ENCODE assay signal across 8 mouse cellular contexts in the genomic region with DNA sequence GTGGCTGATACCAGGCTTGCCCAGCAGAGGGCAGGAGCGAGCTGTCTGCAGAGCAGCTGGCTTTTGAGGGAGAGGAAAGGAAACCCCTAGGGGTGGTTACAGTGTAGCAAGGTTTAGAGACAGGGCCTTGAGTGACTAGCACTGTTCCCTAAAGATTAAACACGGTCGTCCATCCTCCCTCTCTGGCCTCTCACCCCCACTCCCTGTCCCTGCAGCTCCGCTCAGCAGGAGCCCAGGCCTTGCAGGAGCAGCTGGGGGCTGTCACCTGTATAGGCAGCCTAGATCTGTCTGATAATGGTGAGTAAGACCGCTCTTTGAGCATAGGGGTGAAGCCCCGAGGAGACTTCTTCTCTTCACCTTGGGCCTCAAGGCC. TPM values are rescaled to one million over a fixed set of nuclear protein-coding genes. Genes with fewer than 3 reads are reported as not detected.
A peak's percentile ranks its signal among the peaks of the same experiment; 100 is the strongest.
DNase-seq lines count a peak whose midpoint lies in the region; ATAC-seq lines count a peak whose summit lies in the region.

No protein-coding gene starts in this region.

- H3K36me3 ChIP-seq in embryonic facial prominence, embryonic 13.5 days = peaks cover 10% of the 10 kb centered on the region
- no peaks in the 10 kb centered on the region for H3K36me3 ChIP-seq in heart, embryonic 12.5 days
- H3K36me3 ChIP-seq in kidney, embryonic 15.5 days = no peaks in the 10 kb centered on the region
- H3K36me3 ChIP-seq in liver, embryonic 13.5 days = no peaks in the 10 kb centered on the region
- no peaks in the 10 kb centered on the region for H3K36me3 ChIP-seq in stomach, embryonic 16.5 days (ENCODE audit: control insufficient read depth, insufficient read depth, low read length)

- peak; percentile 80 for DNase-seq in CD4-positive helper T cell, adult 2 months (ENCODE audit: low read depth, low spot score)
- peak; percentile 88 to 90 for DNase-seq in adrenal gland, postnatal 36 days
- peak; percentile 73 for DNase-seq in liver, embryonic 13.5 days
- DNase-seq in neural tube, embryonic 10.5 days (ENCODE audit: extremely low spot score, low spot score) = peak; percentile 91

- H3K4me3 ChIP-seq in embryonic facial prominence, embryonic 13.5 days = no peak overlapping the region
- H3K4me3 ChIP-seq in heart, embryonic 12.5 days = no peak overlapping the region
- no peak overlapping the region for H3K4me3 ChIP-seq in kidney, embryonic 15.5 days (replicated peaks)
- H3K4me3 ChIP-seq in liver, embryonic 13.5 days (replicated peaks) = no peak overlapping the region
- no peak overlapping the region for H3K4me3 ChIP-seq in stomach, embryonic 16.5 days (replicated peaks; ENCODE audit: low read length)

- H3K4me2 ChIP-seq in embryonic facial prominence, embryonic 13.5 days = no peak overlapping the region
- H3K4me2 ChIP-seq in heart, embryonic 12.5 days = no peak overlapping the region
- H3K4me2 ChIP-seq in kidney, embryonic 15.5 days = no peak overlapping the region
- H3K4me2 ChIP-seq in liver, embryonic 13.5 days = no peak overlapping the region
- no peak overlapping the region for H3K4me2 ChIP-seq in stomach, embryonic 16.5 days (ENCODE audit: low read depth, low read length)

- WGBS in embryonic facial prominence, embryonic 13.5 days = 27% methylated on average over 6 of the region's 6 CpGs
- 29% methylated on average over 6 of the region's 6 CpGs for WGBS in heart, embryonic 12.5 days
- WGBS in kidney, embryonic 15.5 days = 16% methylated on average over 6 of the region's 6 CpGs
- WGBS in liver, embryonic 13.5 days (ENCODE audit: insufficient replicate concordance) = 30% methylated on average over 6 of the region's 6 CpGs
- WGBS in stomach, embryonic 16.5 days = 21% methylated on average over 6 of the region's 6 CpGs

- ATAC-seq in embryonic facial prominence, embryonic 13.5 days (ENCODE audit: insufficient number of reproducible peaks, insufficient read depth, low FRiP score, low TSS enrichment, low read depth) = no peak
- ATAC-seq in heart, embryonic 12.5 days (ENCODE audit: insufficient number of reproducible peaks, low FRiP score) = 0 out of 2 replicates have a peak, but pooled peaks have one; percentile 34
- peak; percentile 68 for ATAC-seq in kidney, embryonic 15.5 days (replicated peaks; ENCODE audit: low FRiP score)
- ATAC-seq in liver, embryonic 13.5 days (ENCODE audit: low read depth) = peak; percentile 35
- ATAC-seq in stomach, embryonic 16.5 days (ENCODE audit: insufficient read depth, low FRiP score) = peak; percentile 49; the same call in 1 of the 2 replicates

- peak overlapping the region; percentile 49; the same call in 1 of the 2 replicates for H3K9ac ChIP-seq in embryonic facial prominence, embryonic 13.5 days
- H3K9ac ChIP-seq in heart, embryonic 12.5 days = peak overlapping the region; percentile 55; the same call in 1 of the 2 replicates
- no peak overlapping the region for H3K9ac ChIP-seq in kidney, embryonic 15.5 days
- H3K9ac ChIP-seq in liver, embryonic 13.5 days = no peak overlapping the region
- peak overlapping the region; percentile 30; the same call in 1 of the 2 replicates for H3K9ac ChIP-seq in stomach, embryonic 16.5 days (ENCODE audit: low read length)

- H3K4me1 ChIP-seq in embryonic facial prominence, embryonic 13.5 days = peaks cover 6% of the 10 kb centered on the region
- H3K4me1 ChIP-seq in heart, embryonic 12.5 days (replicated peaks) = peaks cover 16% of the 10 kb centered on the region
- H3K4me1 ChIP-seq in kidney, embryonic 15.5 days = peaks cover 8% of the 10 kb centered on the region; the same call in 1 of the 2 replicates
- peaks cover 11% of the 10 kb centered on the region for H3K4me1 ChIP-seq in liver, embryonic 13.5 days (replicated peaks)
- H3K4me1 ChIP-seq in stomach, embryonic 16.5 days (ENCODE audit: control insufficient read depth, insufficient read depth, low read length) = 0 out of 2 replicates have a peak, but pooled peaks cover 3% of the 10 kb centered on the region

- no peaks in the 10 kb centered on the region for H3K27me3 ChIP-seq in embryonic facial prominence, embryonic 13.5 days
- peaks cover 23% of the 10 kb centered on the region for H3K27me3 ChIP-seq in heart, embryonic 12.5 days (replicated peaks)
- H3K27me3 ChIP-seq in kidney, embryonic 15.5 days = no peaks in the 10 kb centered on the region
- H3K27me3 ChIP-seq in liver, embryonic 13.5 days = no peaks in the 10 kb centered on the region; the same call in 1 of the 2 replicates
- no peaks in the 10 kb centered on the region for H3K27me3 ChIP-seq in stomach, embryonic 16.5 days (ENCODE audit: control insufficient read depth, insufficient read depth, low read length)

- no peak overlapping the region for H3K27ac ChIP-seq in embryonic facial prominence, embryonic 13.5 days
- H3K27ac ChIP-seq in heart, embryonic 12.5 days (ENCODE audit: poor library complexity, severe bottlenecking) = no peak overlapping the region
- no peak overlapping the region for H3K27ac ChIP-seq in kidney, embryonic 15.5 days
- no peak overlapping the region for H3K27ac ChIP-seq in liver, embryonic 13.5 days
- H3K27ac ChIP-seq in stomach, embryonic 16.5 days (ENCODE audit: low read length) = no peak overlapping the region

- no peaks in the 10 kb centered on the region for H3K9me3 ChIP-seq in embryonic facial prominence, embryonic 13.5 days
- no peaks in the 10 kb centered on the region for H3K9me3 ChIP-seq in heart, embryonic 12.5 days (replicated peaks)
- H3K9me3 ChIP-seq in kidney, embryonic 15.5 days (replicated peaks) = no peaks in the 10 kb centered on the region
- no peaks in the 10 kb centered on the region for H3K9me3 ChIP-seq in liver, embryonic 13.5 days (replicated peaks)
- no peaks in the 10 kb centered on the region for H3K9me3 ChIP-seq in stomach, embryonic 16.5 days (replicated peaks; ENCODE audit: control insufficient read depth, low read length)

RNA-seq across cellular contexts. Expression of a gene that starts 7.0 kb away (rescaled TPM):
- total RNA-seq in adrenal gland, postnatal 36 days (2021) = 1 to 10 TPM; 3.6 to 4.6 TPM
- 3.9 and 4.3 TPM in 2 replicates for polyA plus RNA-seq in embryonic facial prominence, embryonic 13.5 days (2015; fragmentation: Nextera tagmentation; extraction: Ambion mirVana)
- polyA plus RNA-seq in heart, embryonic 12.5 days (2016; fragmentation: Nextera tagmentation; extraction: Ambion mirVana) = 2.4 and 2.6 TPM in 2 replicates
- polyA plus RNA-seq in kidney, embryonic 15.5 days (2015; fragmentation: Nextera tagmentation; extraction: Ambion mirVana) = 2.4 and 2.9 TPM in 2 replicates
- 0.55 and 0.58 TPM in 2 replicates for polyA plus RNA-seq in liver, embryonic 13.5 days (2015; fragmentation: Nextera tagmentation; extraction: Ambion mirVana)
- 1.8 and 1.9 TPM in 2 replicates for polyA plus RNA-seq in stomach, embryonic 16.5 days (2015; fragmentation: Nextera tagmentation; extraction: Ambion mirVana)

RNA-seq across cellular contexts. Expression of a gene that starts 12.8 kb away (rescaled TPM):
- not detected for total RNA-seq in adrenal gland, postnatal 36 days (2021)
- 0.60 and 0.83 TPM in 2 replicates for polyA plus RNA-seq in embryonic facial prominence, embryonic 13.5 days (2015; fragmentation: Nextera tagmentation; extraction: Ambion mirVana)
- 0.30 and 0.59 TPM in 2 replicates for polyA plus RNA-seq in heart, embryonic 12.5 days (2016; fragmentation: Nextera tagmentation; extraction: Ambion mirVana)
- 0.24 and 0.26 TPM in 2 replicates for polyA plus RNA-seq in kidney, embryonic 15.5 days (2015; fragmentation: Nextera tagmentation; extraction: Ambion mirVana)
- polyA plus RNA-seq in liver, embryonic 13.5 days (2015; fragmentation: Nextera tagmentation; extraction: Ambion mirVana) = 0.09 TPM in 1 of 2 replicates, not detected in the other
- polyA plus RNA-seq in stomach, embryonic 16.5 days (2015; fragmentation: Nextera tagmentation; extraction: Ambion mirVana) = 0.25 and 0.31 TPM in 2 replicates

RNA-seq across cellular contexts. Expression of a gene that starts 18.9 kb away (rescaled TPM):
- total RNA-seq in adrenal gland, postnatal 36 days (2021) = 10 to 100 TPM; 90.2 to 91.6 TPM
- polyA plus RNA-seq in embryonic facial prominence, embryonic 13.5 days (2015; fragmentation: Nextera tagmentation; extraction: Ambion mirVana) = 98.6 and 103 TPM in 2 replicates
- polyA plus RNA-seq in heart, embryonic 12.5 days (2016; fragmentation: Nextera tagmentation; extraction: Ambion mirVana) = 63.3 and 64.5 TPM in 2 replicates
- polyA plus RNA-seq in kidney, embryonic 15.5 days (2015; fragmentation: Nextera tagmentation; extraction: Ambion mirVana) = 127 and 130 TPM in 2 replicates
- 78.9 and 80.8 TPM in 2 replicates for polyA plus RNA-seq in liver, embryonic 13.5 days (2015; fragmentation: Nextera tagmentation; extraction: Ambion mirVana)
- 108 and 109 TPM in 2 replicates for polyA plus RNA-seq in stomach, embryonic 16.5 days (2015; fragmentation: Nextera tagmentation; extraction: Ambion mirVana)

RNA-seq across cellular contexts. Expression of a gene that starts 27.3 kb away (rescaled TPM):
- not detected for total RNA-seq in adrenal gland, postnatal 36 days (2021)
- not detected in 2 replicates for polyA plus RNA-seq in embryonic facial prominence, embryonic 13.5 days (2015; fragmentation: Nextera tagmentation; extraction: Ambion mirVana)
- not detected in 2 replicates for polyA plus RNA-seq in heart, embryonic 12.5 days (2016; fragmentation: Nextera tagmentation; extraction: Ambion mirVana)
- not detected in 2 replicates for polyA plus RNA-seq in kidney, embryonic 15.5 days (2015; fragmentation: Nextera tagmentation; extraction: Ambion mirVana)
- polyA plus RNA-seq in liver, embryonic 13.5 days (2015; fragmentation: Nextera tagmentation; extraction: Ambion mirVana) = not detected in 2 replicates
- not detected in 2 replicates for polyA plus RNA-seq in stomach, embryonic 16.5 days (2015; fragmentation: Nextera tagmentation; extraction: Ambion mirVana)

RNA-seq across cellular contexts. Expression of a gene that starts 42.6 kb away (rescaled TPM):
- 10 to 100 TPM; 29.4 to 39.9 TPM for total RNA-seq in adrenal gland, postnatal 36 days (2021)
- polyA plus RNA-seq in embryonic facial prominence, embryonic 13.5 days (2015; fragmentation: Nextera tagmentation; extraction: Ambion mirVana) = 35.0 and 38.4 TPM in 2 replicates
- polyA plus RNA-seq in heart, embryonic 12.5 days (2016; fragmentation: Nextera tagmentation; extraction: Ambion mirVana) = 38.8 and 43.0 TPM in 2 replicates
- polyA plus RNA-seq in kidney, embryonic 15.5 days (2015; fragmentation: Nextera tagmentation; extraction: Ambion mirVana) = 50.5 and 55.4 TPM in 2 replicates
- 32.2 and 34.5 TPM in 2 replicates for polyA plus RNA-seq in liver, embryonic 13.5 days (2015; fragmentation: Nextera tagmentation; extraction: Ambion mirVana)
- polyA plus RNA-seq in stomach, embryonic 16.5 days (2015; fragmentation: Nextera tagmentation; extraction: Ambion mirVana) = 50.1 and 54.5 TPM in 2 replicates

Comparison
In these comparisons a context has a peak if more than half of its experiments do, and no peak if none do; other contexts are left out.
1. H3K9ac ChIP-seq: peak in embryonic facial prominence, embryonic 13.5 days (single experiment), heart, embryonic 12.5 days (single experiment) and stomach, embryonic 16.5 days (single experiment); none in kidney, embryonic 15.5 days (single experiment) and liver, embryonic 13.5 days (single experiment).
2. Peak in every context shown above with its lines, with median percentiles within 50 percentile points of each other: DNase-seq.